Mouse (Mus musculus) left cerebral cortex, postnatal 14 days (tissue): ENCODE data around the gene Aldh3a1. TPM values are rescaled to one million over a fixed set of nuclear protein-coding genes. Genes with fewer than 3 reads are reported as not detected.
"Not testable (repeated sequence)": the region's sequence is repeated elsewhere in the genome, so short reads cannot be mapped to it uniquely, and the experiment has no call there.

Experiments used
- DNase-seq, 2 experiments: peaks; one replicate each; pipeline ENCODE4 v3.0.0; 2021 to 2022; ENCODE audit warnings: low spot score in 2 of 2, mixed read lengths in 1 of 2
- intact Hi-C: fragments of 180-260 bp; cut with DNase I; formaldehyde crosslinking; loops from one replicate; pipeline ENCODE4 v1.15.1; 2025
- long read RNA-seq, 2 experiments: library from polyadenylated mRNA; stranded (forward); transcript quantifications; one replicate each; pipeline ENCODE4 v2.0.0; 2021
- total RNA-seq, 2 experiments: library from RNA; stranded (reverse); gene quantifications; 2 replicates each; pipeline ENCODE4 v1.2.3; 2021

Gene Aldh3a1
- total RNA-seq, result 1 to 10 TPM; 1.5 to 1.7 TPM
- long read RNA-seq, experiment 1, partial matches to known transcripts, result 1 of 2 reads
- long read RNA-seq, experiment 1, other reads (novel, unspliced or antisense), result 1 of 2 reads
- long read RNA-seq, experiment 2, partial matches to known transcripts, result 1 of 2 reads
- long read RNA-seq, experiment 2, other reads (novel, unspliced or antisense), result 1 of 2 reads

- no peak for DNase-seq
- intact Hi-C loops, result no loop called here
Observed at GRCm38 (mm10) chr11:61207487-61208246, at the start of gene Aldh3a1. Aldh3a1 (plus strand) TSS chr11:61207537.

- intact Hi-C loops, result loop anchor here (5.0 kb wide), 1 partner anchor 51 kb away; no protein-coding TSS in a partner anchor
- DNase-seq, result no peak
Observed at GRCm38 (mm10) chr11:61158141-61158540, 49.2 kb upstream of the Aldh3a1 start.

- intact Hi-C loops, result loop anchor here (5.0 kb wide), 1 partner anchor 53 kb away; no protein-coding TSS in a partner anchor
- no peak for DNase-seq
Observed at GRCm38 (mm10) chr11:61159796-61160732, 47.3 kb upstream of the Aldh3a1 start.

- intact Hi-C loops, result no loop called here
Observed at GRCm38 (mm10) chr11:61161121-61161520, 46.2 kb upstream of the Aldh3a1 start.

GRCm38 (mm10) chr11:61162776-61163175, 44.6 kb upstream of the Aldh3a1 start:
- no peak for DNase-seq
- intact Hi-C loops, result no loop called here

More at GRCm38 (mm10) chr11:61161121-61161520, 46.2 kb upstream of the Aldh3a1 start:
- DNase-seq, result no peak

GRCm38 (mm10) chr11:61163341-61163740, 44.0 kb upstream of the Aldh3a1 start:
- intact Hi-C loops, result no loop called here
- no peak for DNase-seq

GRCm38 (mm10) chr11:61164366-61164765, 43.0 kb upstream of the Aldh3a1 start:
- intact Hi-C loops, result no loop called here
- DNase-seq, result no peak

GRCm38 (mm10) chr11:61164881-61165280, 42.5 kb upstream of the Aldh3a1 start:
- intact Hi-C loops, result no loop called here

GRCm38 (mm10) chr11:61170184-61170583, 37.2 kb upstream of the Aldh3a1 start:
- intact Hi-C loops, result no loop called here
- peak in 1 of 2 experiments; percentile 31 for DNase-seq

More at GRCm38 (mm10) chr11:61164881-61165280, 42.5 kb upstream of the Aldh3a1 start:
- DNase-seq, result no peak

GRCm38 (mm10) chr11:61173477-61173876, 33.9 kb upstream of the Aldh3a1 start:
- intact Hi-C loops, DNase-seq: not testable (repeated sequence)

GRCm38 (mm10) chr11:61174291-61174820, 33.0 kb upstream of the Aldh3a1 start:
- DNase-seq, result peak; percentile 39 to 72
- intact Hi-C loops, result no loop called here

GRCm38 (mm10) chr11:61174821-61175658, 32.3 kb upstream of the Aldh3a1 start, which contains the start of gene Usp22:
Usp22 (minus strand) TSS chr11:61175055.
- DNase-seq, result peak; percentile 100
- intact Hi-C loops, result no loop called here

- intact Hi-C loops, result no loop called here
- no peak for DNase-seq
Observed at GRCm38 (mm10) chr11:61175778-61176177, 31.6 kb upstream of the Aldh3a1 start.

- no peak for DNase-seq
- intact Hi-C loops, result no loop called here
Observed at GRCm38 (mm10) chr11:61176321-61176720, 31.0 kb upstream of the Aldh3a1 start.

- intact Hi-C loops, result no loop called here
- DNase-seq, result peak; percentile 30 to 65
Observed at GRCm38 (mm10) chr11:61180361-61180760, 27.0 kb upstream of the Aldh3a1 start.

- no peak for DNase-seq
- intact Hi-C loops, result no loop called here
Observed at GRCm38 (mm10) chr11:61181624-61182023, 25.7 kb upstream of the Aldh3a1 start.

- intact Hi-C loops, result no loop called here
- no peak for DNase-seq
Observed at GRCm38 (mm10) chr11:61183820-61184219, 23.5 kb upstream of the Aldh3a1 start.

- intact Hi-C loops, result loop anchor here (5.0 to 10.0 kb wide), 2 partner anchors 157 to 314 kb away; partner anchors contain the start of gene B9d1
- DNase-seq, result no peak
Observed at GRCm38 (mm10) chr11:61190776-61191175, 16.6 kb upstream of the Aldh3a1 start.
